Mouse (Mus musculus) kidney, adult 8-10 months (tissue): Measurements from ENCODE around the gene Rgs3.

Experiments
- DNase-seq, 2 experiments: peaks; one replicate each; pipeline ENCODE4 v3.0.0; 2022

Rgs3 gene

DNA sequence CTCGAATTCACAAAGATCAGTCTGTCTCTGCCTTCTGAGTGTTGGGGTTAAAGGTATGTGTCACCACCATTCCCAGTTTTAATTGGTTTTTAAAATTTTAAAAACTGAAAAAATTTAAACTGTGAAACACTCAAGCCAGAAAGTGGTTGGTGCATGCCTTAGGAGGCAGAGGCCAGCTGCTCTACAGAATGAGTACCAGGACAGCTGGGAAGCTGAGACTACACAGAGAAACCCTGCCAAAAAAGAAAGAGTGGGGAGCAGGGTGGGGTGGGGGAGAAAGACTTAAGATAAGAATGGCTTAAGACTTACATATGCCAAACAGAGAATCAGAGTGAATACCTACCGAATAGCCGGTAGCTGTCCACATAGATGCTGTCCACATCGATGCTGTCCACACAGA lies 73.6 kb downstream of the Rgs3 start:
- no peak for DNase-seq

DNA sequence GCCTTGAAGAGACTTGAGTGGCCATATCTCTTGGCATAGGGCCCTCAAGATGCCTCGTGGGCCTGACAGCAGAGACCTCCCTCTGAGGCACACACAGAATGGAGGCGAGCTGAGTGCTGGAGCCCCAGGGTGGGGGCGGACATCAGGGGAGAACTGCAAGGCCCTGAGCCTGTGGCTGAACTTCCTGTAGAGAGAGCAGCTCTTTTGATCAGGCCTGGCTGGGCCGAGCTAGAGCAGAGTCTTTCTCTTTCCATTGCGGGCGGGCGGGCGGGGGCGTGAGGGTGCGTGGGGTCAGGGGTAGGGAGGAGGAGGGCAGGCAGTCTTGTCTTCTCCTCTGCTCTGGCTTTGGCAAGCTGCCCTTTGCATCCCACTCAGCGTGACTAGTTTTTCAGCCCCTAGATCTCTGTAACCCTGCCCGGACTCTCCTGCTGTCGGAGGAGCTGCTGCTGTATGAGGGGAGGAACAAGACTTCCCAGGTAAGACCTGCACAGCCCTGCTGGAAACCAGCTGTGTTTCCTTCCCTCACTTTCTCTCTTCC lies 74.5 kb downstream of the Rgs3 start:
- no peak for DNase-seq

DNA sequence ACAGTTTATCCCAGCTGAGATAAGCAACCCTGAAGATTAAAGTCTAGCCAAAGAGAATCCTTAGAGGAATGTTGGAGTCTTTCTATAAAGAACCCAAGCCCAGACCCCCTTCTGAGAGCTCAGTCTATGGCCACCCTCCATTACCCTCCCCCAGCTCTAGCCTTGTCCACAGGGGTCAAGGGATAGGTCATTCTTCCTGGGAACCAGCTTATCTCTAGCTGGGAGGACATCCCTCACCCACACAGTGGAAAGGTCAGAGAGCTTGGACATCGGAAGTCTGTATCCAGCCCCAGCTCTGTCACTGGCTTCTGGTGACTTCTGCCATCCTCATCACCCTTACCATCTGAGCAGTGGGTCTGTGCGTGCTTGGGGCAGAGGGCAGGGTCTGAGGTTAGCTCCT lies 75.2 kb downstream of the Rgs3 start:
- no peak for DNase-seq

DNA sequence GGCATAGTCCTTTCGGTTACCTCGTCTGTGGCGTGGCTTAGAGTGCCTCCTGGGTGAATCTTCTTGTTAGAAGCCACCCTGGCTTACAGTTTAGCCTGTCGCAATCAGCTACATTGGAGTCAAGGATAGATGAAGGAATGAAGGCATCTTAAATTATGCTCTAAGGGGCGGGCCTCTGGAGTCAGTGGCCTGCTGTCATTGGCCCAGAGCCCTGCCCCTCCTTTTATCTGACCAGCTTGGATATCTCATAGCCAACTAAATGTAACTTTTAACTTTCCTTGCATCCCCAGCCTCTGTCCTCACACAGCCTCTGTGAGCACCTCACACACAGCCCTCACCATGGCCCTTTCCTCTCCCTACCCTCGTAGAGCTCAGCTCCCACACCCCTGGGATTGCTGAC lies 76.4 kb downstream of the Rgs3 start:
- DNase-seq, result no peak

DNA sequence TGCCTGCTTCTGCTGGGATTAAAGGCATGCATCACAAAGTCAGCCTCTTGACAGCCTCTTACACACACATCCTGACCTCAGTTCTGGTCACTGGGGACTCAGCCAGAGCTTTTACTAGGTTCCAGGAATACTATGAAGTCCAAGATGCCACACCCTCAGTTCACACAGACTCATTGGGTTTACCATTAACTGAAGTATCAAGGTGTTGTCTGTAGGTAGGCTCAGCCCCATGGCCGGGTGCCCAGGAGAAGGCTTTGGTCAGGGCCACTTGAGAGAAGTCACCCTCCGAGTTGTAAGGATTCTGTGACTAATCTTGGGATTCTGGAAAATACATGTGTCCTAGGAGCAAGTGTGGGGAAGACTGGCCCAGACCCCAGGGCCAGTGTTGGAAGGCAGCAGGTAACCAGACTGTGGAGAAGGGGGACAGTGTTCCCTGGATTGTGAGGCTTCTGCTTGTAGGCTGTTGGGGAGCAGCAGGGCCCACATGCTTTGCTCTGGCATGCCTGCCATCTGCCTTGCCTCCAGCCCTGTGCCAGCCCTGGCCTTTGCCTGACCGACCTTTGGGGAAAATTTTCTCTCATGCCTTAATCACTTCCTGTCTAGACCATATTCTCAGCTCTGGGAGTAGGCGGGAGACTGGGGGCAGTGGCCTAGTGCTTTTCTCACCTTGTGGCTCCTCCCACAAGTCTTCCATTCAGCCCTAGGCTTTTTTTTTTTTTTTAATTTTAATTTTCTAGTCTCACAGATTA lies 78.4 kb downstream of the Rgs3 start:
- peak; percentile 43 to 70 for DNase-seq

DNA sequence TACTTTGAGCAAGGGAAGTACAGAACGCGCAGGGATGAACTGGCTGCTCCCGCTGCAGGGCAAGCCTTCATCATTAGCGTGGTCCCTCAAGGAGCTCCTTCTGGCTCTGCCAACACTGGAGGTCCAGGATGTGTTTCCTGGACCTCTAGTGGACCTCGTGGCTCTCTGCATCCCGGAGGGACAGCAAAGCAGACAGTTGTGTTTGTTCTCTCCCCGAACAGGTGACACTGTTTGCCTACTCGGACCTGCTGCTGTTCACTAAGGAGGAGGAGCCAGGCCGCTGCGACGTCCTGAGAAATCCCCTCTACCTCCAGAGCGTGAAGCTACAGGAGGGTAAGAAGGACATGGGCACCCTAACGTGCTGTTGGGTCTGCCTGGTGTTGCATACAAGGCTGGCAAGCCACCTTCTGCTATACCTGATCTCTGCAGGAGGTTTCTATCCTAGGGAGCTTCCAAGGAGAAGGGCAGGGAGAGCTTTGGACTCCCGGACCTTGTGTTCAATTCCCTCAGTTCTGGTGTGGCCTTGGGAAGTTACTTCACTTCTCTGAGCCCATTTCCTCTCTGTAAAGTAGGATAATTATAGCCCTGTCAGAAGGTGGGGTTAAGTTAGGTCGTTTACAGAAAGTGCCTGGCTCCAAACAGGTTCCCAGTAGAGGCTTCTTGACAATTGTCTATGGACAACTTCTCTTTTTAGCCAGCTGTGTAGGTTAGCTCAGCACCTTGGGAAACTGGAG lies 81.0 kb downstream of the Rgs3 start:
- no peak for DNase-seq

DNA sequence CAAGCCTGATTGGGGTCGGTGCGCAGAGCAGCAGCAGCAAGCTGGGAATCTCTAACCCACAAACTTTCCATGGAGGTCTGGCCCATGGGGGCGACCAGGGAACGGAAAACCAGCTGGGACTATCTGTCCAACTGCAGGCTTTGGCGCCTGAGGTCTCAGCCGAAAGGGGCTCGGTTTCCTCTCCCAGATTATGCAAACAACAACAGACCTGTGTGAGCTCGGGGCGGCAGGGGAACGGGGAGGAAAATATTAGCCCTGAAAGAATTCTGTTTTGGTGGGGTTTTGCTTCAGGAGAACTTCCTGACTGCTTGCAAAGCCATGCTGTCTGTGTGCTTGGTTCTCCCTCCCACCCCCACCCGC lies 81.6 kb downstream of the Rgs3 start:
- DNase-seq, result no peak

DNA sequence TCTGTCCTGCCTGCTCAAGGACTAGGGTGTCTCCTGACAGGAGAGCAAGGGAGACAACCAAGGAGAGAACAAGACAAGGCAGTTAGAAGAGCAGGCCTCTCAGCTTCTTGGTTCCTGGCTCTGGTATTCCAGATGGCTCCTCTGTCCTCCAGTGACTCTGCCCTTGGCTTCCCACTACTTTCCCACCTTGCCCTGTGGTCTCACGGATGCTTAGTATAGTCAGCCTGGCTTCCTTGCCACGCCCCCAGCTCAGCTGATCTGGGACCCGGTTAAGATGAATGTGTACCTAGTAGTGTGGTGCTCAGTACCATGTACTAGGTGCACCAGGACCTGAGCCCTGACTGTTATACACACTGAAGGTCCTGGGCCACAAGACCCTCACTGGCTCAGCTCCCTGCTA lies 82.0 kb downstream of the Rgs3 start:
- no peak for DNase-seq

DNA sequence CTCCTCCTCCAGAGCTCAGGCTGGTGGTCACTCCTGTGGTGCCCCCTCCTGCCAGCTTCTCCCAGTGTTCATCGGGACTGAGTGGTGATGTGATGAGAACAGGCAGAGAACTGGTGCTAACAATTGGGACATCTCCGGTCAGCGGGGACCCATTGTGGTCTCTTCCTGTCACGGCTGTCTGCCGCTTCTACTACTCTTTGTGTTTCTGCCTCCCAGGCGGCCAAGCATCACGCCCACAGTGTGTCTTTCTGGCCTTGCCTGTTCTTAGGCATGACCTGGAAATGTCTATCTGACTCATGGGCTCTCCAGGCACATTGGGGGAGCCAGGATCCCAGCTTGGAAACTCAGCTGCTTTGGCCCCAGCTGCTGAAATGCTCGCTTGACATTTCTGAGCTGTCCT lies 83.8 kb downstream of the Rgs3 start:
- DNase-seq, result peak in 1 of 2 experiments; percentile 36

DNA sequence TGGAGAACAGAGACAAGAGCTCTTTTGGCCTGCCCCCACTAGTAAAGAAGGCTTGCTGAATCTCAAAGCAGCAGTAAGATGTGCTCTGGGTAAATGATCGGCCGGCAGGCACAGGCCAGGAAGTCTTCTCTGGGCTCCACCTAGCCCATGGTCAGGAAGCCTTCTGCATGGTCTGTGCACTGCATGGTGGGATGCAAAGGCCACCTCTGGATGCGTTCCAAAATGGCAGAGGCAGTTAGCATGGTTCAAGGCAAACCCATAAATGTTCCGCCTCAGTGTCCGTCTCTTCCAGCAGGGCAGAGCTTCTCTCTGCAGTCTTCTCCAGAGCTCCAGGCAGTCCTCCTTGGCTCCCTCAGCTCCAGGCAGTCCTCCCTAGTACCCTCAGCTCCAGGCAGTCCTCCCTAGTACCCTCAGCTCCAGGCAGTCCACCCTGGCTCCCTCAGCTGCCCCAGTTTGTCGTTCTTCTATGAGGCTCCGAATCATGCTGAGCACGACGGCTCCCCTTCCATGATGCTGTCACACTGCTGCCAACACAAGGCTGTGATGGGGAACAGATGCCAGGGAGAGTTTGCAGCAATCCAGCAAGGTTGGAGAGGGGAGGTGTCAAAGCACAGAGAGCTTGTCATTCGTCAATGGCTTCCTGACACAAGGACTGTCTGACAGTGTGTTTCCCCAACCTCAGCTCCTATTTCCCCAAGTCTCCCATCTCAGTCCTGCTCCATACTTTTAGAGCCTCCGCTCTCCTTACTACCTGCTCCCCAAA lies 84.6 kb downstream of the Rgs3 start:
- DNase-seq, result no peak

DNA sequence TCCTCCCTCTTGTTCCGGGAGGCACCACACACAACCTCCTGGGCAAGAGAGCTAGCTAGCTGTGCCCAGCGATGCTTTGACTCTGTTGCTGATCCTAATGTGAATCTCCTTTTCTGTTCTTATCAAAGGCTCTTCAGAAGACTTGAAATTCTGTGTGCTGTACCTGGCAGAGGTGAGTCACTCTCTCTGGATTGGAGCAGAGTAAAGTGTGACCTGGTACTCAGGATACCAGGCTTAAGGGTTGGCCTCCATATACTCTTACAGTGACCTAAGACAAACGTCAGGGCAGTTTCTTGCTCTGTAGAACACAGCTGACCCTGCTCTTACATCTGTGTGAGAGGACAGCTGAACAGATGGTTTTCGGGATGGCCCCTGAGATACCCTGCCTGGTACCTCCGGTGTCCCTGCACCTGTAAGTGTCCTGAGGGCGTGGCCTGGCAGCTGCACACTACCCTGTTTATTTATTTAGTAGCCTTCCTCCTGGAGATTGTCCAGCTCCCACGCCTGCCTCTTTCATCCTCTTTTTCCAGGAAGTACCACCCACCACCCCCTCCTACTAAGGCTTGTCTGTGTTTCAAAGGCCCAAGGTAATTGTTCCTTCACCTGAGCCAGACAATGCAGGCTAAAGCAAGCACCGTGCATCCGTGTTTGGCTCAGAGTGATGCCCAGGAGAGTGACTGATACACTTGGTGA lies 87.1 kb downstream of the Rgs3 start:
- DNase-seq, result no peak

DNA sequence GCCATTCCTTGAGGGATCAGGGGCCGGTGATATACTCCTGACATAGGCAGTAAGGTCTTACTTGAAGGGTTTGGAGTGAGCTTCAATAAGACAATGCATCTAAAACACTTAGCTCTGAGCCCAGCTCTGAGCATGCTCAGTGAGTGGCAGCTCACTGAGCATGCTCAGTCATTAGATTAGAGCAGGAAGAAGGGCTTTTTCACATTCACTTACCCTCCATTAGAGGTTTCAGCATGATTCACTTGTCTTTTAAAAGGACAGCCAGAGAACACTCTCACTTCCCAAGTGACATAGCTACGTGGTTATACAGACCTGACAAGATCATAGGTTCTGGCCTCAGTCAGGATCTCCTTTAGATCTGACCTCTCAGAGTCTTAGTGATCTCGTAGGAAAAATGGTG lies 89.2 kb downstream of the Rgs3 start:
- DNase-seq, result no peak

DNA sequence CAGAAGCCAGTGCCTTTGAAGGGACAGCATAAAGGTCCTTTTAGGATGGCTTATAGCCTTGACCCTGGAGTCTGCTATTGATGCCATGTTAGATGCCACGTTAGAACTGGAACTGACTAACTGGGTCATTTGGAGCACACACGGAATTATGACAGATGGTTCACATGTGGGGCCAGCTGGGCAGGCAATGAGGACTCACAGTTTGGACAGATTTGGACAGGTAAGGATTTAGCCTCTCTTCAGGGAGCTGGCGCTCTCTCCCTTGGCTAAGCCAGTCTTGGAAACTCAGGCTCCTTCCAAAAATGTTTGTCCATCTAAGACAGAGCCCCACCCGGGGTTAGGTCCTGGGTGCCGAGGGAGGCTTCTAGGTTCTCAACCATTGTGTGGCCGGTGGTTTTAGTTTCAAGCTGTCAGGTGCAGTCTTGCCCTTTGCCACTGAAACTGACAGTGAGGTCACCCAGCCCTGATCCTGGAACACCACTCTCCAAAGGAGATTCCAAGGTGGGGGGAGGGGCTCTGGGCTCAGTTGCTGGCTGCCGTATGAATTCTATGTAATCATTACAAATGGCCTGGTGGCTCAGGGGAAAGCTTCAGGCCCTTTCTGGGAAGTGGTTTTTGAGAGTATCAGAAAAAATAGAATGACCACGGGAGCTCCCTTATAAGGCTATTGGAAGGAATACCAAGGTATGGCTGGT lies 90.0 kb downstream of the Rgs3 start:
- no peak for DNase-seq

DNA sequence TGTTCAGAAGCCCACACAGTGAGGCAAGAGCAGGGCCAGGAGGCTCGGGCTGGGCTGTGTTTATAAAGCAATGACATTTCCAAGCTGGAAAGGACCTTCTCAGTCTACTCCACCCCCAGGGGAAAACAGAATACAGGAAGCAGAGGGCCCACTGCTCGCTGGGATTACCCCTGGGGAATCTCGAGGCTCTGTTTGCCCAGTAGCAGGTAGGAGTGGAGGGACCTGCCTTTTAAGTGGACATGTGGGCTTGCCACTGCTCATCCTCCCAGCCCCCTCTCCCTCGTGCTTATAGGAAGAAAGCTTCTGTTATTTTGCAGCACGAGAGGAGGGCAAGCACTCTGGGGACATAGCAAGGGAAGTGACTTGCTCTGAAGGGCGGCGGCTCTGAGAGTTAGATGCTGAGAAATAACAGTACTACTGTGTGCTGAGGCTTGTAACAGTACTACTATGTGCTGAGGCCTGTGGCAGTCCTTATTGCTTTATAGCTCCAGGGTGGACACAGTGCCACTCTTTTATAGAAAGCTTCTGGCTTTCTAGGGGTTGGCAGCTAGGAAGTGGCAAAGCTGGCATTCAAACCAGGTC lies 91.6 kb downstream of the Rgs3 start:
- no peak for DNase-seq

DNA sequence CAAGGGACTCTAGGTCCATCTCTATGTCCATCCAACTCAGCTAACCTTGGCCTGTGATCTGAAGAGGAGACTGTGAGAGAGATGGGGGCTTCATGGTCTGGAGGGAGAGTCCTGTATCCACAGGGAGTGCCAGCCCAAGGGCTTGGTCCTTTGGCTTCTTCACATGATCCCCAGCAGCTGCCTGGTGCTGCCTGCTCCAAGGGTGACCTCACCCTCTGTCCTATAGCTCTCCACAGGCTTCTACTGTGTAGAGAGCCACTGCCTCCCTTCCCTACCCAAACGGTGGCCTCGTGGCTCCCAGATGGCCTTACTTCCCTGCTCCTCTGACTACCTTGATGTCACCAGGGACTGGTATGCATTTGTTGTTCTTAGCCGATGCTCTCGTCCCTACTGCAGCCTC lies 92.6 kb downstream of the Rgs3 start:
- no peak for DNase-seq

DNA sequence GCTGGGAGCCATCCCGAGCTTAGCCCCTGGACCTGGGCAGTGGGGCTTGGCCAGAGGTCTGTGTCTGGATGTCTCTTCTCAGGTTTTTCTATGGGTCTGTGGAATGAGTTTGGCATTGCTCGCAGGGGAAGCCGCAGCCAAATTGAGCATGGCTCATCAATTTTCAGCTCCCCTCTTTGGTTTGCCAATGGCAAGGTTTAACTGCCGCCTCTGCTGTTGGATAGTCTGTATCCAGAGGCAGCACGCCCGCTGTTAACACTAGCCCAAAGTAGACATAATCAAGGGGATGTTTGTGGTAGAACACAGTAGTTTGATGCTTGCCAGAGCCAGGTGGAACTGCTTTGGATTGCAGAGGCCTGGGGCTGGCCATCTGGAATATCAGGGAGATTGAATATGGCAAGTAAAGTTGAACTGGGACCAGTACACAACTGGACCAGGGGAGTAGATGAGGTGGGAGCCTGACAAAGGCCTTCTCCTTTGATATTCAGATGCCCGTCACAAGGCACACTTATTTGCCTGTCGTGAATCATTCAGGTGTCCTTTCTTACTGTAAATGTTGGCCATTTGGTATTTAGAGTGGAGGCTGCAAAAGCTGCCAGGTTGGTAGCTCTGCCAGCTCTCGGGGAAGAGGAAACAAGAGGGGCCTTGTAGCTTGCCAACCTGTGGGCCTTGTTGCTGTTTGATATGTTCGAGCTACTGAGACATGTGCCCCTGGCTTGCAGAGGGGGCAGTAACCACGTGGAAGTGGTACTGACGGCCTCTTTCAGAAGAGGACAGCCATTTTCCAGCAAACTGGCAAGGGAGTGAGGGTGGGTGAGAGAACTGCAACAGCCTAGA lies 93.5 kb downstream of the Rgs3 start:
- DNase-seq, result no peak

DNA sequence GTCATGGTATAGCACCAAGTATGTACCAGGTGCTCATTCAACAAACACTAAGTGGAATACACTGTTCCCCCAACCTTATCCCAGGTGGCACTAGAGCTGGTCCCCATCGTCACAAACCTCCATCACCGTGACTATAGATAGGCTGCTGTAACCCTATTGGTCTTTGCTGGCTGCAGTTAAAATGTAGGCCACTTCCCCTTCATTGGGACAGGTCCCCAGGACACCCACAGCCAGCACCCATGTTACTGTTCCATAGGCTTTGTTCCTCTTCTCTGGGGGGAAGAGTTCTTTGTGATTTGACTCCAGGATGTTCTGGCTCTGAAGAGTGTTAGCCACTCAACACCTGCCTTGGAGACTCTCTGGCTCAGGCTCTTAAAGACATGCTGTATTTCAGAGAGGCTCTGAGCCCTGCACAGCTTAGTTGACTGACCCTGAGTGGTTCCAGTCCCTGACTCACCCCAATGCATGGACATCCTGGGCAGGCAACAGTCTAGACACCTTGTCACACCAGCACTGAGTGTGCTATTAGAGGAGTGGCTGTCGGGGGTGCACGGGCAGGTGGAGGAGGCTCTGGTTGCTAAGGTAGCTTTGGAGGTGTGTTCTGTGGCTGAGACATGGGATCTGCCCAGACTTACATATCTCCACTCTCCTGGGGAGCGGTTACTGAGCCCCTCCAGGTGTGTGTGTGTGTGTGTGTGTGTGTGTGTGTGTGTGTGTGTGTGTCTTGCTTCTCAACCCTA lies 94.4 kb downstream of the Rgs3 start:
- no peak for DNase-seq

DNA sequence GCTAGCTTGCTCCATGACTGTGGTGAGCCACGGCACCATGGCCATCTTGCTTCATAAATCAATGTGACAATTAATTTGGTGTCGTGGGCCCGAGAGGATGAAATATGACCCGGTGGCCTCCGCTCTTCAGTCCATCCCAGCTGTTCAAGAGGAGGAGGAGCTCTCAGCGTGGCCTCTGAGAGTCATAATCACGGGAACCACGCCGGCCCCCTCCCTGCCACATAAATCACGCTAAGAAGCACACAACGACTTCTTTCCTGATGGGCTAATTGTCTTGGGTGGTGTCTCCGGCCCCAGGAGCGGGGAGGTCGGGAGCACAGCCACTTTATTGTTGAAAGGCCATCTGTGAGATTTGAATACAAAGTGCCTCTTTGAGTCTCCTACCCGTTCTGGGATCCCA lies 99.6 kb downstream of the Rgs3 start:
- DNase-seq, result peak; percentile 65 to 68

DNA sequence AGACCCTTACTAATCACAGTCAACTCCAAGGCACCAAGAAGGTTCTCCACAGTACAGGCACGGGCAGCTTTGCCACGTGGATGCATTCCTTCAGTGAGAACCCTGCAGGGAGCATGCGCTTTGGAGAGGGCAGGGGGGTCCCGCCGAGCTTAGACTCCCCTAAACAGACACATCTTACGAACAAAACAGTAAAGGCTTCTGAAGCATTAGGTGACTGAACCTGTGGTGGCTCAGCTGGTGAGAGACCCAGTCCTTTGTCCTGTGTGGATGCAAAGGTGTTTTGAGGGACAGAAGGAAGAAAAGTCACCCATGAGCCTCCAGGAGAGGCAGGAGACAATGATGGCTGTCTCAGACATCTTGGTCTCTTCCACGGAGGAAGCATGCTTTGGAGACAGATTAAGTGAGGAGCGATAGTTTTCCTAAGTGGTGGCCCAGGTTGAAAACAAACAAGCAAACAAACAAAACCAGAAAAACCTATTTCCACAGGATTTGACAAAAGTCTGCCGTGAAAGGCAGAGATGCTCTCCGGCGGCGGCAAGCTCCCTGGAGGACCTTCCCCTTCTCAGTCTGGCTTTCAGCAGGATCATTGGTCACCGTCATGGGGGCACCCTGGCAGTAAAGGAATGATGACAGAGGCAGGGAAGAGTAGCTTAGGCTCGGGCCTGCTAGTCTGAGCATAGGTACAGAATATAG lies 100.4 kb downstream of the Rgs3 start:
- no peak for DNase-seq

DNA sequence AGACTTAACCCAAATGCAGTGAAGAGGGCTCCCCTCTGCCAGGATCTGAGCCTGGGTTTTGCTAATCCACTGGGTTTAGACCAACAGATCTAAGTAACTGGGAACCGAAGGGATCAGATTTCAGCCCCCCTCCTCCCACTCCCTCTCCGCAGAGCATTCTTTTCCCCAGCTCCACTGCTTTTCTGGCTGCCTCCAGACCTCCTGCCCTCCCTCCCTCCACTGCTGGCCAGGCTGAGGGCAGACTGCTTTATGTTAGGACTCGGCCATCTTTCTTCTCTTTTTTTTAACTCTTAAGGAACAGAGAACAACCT lies 100.9 kb downstream of the Rgs3 start:
- peak; percentile 20 to 46 for DNase-seq
